Mouse (Mus musculus): ENCODE measurements around the gene Map7d2. TPM values are rescaled to one million over a fixed set of nuclear protein-coding genes. Genes with fewer than 3 reads are reported as not detected.
A peak's percentile ranks its signal among the peaks of the same experiment; 100 is the strongest.

Map7d2 gene
- total RNA-seq, 2 experiments from 2014 or later, result 0.08 to 0.69 TPM

DNA sequence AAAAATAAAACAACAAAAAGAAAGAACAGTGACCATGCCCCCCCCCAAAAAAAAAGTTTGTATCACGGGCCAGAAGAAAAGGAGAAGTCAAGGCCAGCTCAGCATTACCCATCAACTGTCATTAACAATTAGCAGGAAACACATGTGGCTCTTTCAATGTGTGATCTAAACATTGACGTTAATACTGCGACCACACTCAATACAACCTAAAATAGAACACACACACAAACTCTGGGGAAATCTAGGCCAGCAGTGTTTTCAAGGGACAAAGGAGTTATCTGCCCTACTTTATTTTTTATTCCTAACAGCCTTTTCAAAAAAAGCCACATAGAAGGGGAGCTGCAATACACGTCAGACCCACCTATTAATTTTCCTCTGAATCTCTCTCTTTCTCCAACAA, 94.7 kb downstream of the Map7d2 start:
- no peak for DNase-seq
- intact Hi-C loops (cut with DNase I), result no loop called here

DNA sequence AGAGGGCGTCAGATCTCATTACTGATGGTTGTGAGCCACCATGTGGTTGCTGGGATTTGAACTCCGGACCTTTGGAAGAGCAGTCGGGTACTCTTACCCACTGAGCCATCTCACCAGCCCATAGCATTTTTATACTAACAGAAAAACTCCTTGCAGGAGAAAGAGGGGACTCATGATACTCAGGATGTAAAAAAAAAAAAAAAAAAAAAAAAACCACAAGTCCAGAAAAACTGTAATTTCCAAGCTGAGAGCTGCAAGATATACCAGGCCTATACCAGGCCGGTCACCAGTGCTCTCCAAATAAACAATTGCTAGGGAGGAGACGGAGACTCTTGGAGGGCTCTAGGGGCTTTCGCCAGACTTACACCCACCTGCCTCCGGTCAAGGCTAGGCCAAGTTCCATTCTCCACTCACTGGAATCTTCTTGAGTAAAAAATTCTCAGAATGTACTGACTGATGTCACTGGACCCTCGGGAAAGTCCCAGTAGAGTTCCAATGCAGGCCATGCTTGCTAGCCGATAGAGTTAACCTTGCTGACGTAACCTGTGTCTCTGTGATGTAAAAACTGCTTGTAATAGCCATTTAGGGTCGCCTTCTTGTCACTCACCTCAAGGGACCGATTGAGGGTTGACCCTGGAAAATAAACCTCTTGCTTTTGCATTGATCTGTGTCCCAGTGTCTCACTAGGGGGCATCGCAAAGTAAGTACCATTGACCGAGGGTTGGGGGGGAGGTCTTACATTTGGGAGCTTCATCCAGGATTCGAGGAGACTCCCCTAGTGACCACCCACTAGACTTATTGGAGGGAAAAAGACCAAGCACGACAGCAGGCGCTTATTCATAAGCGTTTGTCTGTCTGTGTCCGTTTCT, 95.7 kb downstream of the Map7d2 start:
- DNase-seq, result no peak
- intact Hi-C loops (cut with DNase I), result no loop called here

DNA sequence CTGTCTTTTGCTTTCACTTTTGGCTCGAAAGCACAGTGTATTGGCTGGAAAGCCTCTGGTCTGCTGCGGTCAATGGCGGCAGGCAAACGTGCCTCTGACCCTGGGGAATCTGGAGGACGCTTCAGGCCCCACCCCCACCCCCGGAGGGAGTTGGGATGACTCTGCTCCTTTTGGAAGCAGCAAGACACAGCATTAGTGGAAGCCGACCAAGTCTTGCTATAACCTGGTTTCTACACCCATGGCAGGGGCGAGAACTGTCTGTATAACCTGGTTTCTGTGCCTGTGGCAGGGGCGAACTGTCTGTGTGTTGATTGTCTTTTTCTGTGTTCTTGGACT, 96.3 kb downstream of the Map7d2 start:
- intact Hi-C loops (cut with DNase I), result no loop called here
- DNase-seq, result no peak

DNA sequence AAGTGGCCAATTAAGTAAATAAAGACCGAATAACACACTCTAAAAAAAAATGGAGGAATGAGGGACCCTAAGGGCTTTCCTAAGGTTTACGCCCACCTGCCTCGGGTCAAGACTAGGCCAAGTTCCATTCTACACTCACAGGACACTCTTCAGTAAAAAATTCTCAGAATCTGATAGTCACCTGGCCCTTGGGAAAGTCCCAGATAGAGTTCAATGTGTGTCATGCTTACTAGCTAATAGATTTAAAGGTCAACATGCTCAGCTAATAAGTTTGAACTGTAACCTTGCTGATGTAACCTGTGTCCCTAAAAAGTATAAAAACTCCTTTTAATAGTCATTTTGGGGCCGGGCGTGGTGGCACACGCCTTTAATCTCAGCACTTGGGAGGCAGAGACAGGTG, 101.2 kb downstream of the Map7d2 start:
- DNase-seq, result no peak
- intact Hi-C loops (cut with DNase I), result no loop called here

DNA sequence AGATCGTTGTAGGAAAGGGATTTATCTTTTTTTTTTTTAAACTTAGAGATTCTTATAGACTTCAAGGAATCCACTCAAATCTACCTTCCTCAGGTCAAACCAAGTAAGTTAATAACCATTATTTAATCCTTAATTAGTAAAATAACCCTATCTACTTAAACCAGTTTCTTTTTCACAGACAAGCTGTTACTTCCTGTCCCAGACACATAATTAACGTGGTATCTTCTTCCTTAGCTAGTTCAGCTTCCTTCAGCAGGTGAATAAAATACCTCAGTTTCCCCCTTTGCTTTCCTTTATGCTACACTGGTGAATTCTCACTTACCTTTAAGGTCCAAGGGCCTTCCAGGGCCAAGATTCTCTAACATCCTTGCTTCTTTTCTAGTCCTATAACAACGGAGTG, 107.4 kb downstream of the Map7d2 start:
- intact Hi-C loops (cut with DNase I), result no loop called here
- no peak for DNase-seq

DNA sequence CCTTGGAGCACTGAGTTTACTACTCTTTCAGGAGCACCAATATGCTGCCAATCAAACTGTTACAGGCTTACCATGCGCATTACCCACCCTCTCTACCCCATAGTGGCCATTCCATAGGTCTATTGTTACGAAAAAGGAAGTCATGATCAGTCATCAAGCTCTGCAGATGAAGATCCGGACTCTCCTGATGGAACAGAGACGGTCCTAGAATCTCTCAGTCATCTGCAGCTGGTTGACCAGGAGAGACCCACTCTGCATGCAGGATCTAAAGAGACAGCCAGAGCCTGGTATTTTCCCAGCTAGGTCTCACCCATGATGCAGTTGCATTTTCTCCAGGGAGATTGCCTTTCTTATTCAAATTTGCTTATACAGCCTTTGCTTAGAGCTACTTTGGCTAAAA, 108.3 kb downstream of the Map7d2 start:
- intact Hi-C loops (cut with DNase I), result no loop called here
- no peak for DNase-seq

DNA sequence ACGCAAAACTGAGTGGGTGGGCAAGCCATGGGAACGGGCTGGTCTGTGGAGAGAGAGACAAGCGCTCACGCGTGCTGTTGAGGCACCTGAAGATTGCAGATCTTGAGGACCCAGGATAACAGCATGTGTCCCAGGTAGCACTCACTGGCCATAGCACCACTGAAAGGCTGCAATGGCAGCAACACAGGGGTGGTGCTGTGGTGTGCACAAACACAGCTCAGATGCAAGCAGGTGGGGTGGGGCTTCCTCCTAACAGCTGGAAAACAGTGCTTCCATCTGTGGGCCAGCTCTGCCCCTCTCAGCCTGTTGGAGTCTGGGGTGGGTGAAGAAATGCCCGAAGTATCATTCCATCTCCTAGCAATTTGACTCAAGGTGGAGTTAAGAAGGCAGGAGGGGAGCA, 112.0 kb downstream of the Map7d2 start, which contains the start of gene Bclaf3:
Gene Bclaf3 (plus strand): TSS at position 301 of the 400 bp plus-strand sequence.
- intact Hi-C loops (cut with DNase I), result no loop called here

DNA sequence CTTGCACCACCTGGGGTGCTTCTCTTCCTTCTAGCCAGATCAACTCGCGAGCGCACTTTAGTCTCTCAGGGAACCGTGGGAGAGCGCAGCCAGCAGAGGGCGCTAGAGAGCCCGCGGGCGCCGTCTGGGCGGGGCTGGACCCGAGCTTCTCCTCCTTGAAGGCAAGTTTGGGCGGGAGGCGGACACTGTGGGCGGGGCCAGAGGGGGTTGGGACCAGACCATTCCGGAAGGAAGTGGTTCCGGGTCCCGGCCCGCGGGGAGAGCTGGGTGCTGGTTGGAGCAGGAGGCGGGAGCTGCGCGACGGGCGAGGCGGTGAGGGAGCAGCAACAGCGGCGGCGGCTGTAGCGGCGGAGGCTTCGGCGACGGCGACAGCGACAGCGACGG, 118.0 kb downstream of the Map7d2 start:
- intact Hi-C loops (cut with DNase I), result loop anchor here (10.0 kb wide), 1 partner anchor 432 kb away; no protein-coding TSS in a partner anchor
- DNase-seq, result peak; percentile 91 to 96

More for the DNA sequence above, 112.0 kb downstream of the Map7d2 start, which contains the start of gene Bclaf3:
- DNase-seq, result no peak

DNA sequence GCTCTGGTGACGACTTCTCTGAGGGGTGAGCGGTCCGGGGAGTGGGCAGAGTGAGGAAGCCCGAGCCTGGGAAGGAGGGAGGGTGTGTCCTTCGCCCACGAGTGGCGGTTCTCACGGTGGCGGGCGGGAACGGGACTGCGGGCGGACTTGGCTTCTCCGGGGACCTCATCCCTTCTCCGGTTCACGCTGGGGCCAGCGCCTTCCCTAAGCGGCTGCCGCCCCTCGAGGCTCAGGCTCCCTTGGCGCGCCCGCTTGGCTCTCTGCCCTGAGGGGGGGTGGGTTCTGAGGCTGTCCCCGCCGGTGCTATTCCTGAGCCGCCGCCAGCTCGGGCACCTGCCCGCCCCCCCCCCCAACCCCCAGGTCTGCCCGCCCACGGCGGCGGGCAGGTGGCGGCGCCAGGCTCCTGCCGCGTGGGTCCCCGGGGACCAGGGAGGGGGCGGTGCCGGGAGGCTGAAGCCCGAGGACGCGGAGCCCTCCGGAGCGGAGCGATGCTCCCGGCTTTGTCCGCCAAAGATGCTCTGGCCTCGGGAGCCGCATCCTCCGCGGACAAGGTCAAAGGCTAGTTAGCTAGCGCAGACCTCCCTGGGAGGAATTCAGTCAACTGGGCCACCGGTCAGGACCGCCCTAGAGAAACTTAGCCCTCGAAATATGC, 118.6 kb downstream of the Map7d2 start:
- intact Hi-C loops (cut with DNase I), result loop anchor here (10.0 kb wide), 1 partner anchor 432 kb away; no protein-coding TSS in a partner anchor
- peak; percentile 16 to 27 for DNase-seq

DNA sequence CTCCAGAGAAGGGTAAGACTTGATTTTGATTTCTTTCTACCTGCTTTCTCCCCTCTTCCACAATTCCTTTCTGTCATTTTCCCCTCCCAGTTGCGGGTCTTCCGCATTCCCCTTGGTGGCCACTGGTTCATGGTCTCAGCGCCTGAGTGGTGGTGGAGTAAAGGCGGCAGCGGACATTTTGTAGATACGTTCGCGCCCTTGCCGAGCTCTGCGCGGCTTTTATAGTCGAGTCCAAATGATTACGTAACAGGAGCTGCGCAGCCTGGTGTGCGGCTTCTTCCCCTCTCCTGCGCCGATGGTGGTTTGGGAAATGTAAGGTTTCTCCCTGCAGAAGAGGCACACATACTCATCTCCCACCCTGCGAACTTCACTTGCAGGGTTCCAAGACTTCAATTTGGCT, 127.6 kb downstream of the Map7d2 start:
- intact Hi-C loops (cut with DNase I), result no loop called here
- no peak for DNase-seq

DNA sequence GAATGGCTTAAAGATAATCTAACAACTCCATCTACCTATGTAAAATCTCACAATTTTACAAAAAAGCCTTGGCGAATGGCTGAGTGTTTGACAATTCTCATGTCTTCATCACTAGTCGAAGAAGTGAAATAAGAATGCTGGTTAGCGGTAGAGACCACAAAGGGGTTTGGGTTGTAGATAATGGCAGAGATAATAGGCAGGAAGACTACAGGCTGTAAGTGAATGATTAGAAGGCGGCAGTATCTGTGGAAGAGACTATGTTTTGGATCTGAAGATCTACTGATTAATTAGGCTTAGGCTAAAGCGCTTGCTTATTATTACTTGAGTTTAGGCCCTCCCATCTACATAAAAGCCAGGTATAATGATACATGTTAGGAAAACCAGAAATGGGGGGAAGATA, 132.7 kb downstream of the Map7d2 start:
- intact Hi-C loops (cut with DNase I), result no loop called here

More for the DNA sequence above, 132.7 kb downstream of the Map7d2 start:
- no peak for DNase-seq

Other genes with a start within 250 kb of the Map7d2 start
- 10 to 100 TPM; 55.3 to 57.4 TPM for gene Rps6ka3, start 204.3 kb upstream of the Map7d2 start, total RNA-seq (2021)
- gene Eif1ax, start 42.4 kb upstream of the Map7d2 start, total RNA-seq (2021), result 10 to 100 TPM; 77.3 to 79.3 TPM
- 1 to 10 TPM; 1.5 to 1.7 TPM for gene Bclaf3, start 112.1 kb downstream of the Map7d2 start, total RNA-seq (2021)
- 10 to 100 TPM; 22.9 to 26.4 TPM for gene Sh3kbp1, start 212.7 kb downstream of the Map7d2 start, total RNA-seq (2021)

Data from gastrocnemius, postnatal 36 days (tissue).